Mouse (Mus musculus) megakaryocyte-erythroid progenitor cell, adult 5-6 weeks (primary cell): ENCODE results near the gene Dlg5. TPM values are rescaled to one million over a fixed set of nuclear protein-coding genes. Genes with fewer than 3 reads are reported as not detected.

Experiments used
- ATAC-seq: replicated peaks from 2 replicates; pipeline ENCODE4 v1.8.0; 2016; ENCODE audit warnings: mild to moderate bottlenecking, inconsistent platforms; ENCODE audit not compliant: severe bottlenecking, poor library complexity, low FRiP score, low TSS enrichment
- total RNA-seq, 2 experiments: library from RNA; stranded (forward) in 1 of 2; stranded (reverse) in 1 of 2; fragments of 200-1000, 215-1000 nt in 1 of 2; fragments of >200 nt in 1 of 2; fragmentation: Nextera tagmentation in 1 of 2; gene quantifications; 2 replicates each; pipeline ENCODE4 v1.2.3; 2014 to 2017

The Dlg5 gene
- total RNA-seq, 2 experiments from 2014 or later = 0.46 TPM; not detected in 1

- ATAC-seq = no peak
Measured at GRCm38 (mm10) chr14:24239651-24240050, 6.1 kb downstream of the Dlg5 start.

- no peak for ATAC-seq
Measured at GRCm38 (mm10) chr14:24235954-24236353, 9.8 kb downstream of the Dlg5 start.

- no peak for ATAC-seq
Measured at GRCm38 (mm10) chr14:24234411-24234810, 11.3 kb downstream of the Dlg5 start.

GRCm38 (mm10) chr14:24232641-24233633 lies 12.8 kb downstream of the Dlg5 start:
- ATAC-seq = no peak

GRCm38 (mm10) chr14:24228549-24228948 lies 17.2 kb downstream of the Dlg5 start:
- no peak for ATAC-seq

- ATAC-seq = no peak
Measured at GRCm38 (mm10) chr14:24227015-24227414, 18.7 kb downstream of the Dlg5 start.

GRCm38 (mm10) chr14:24226344-24226743 lies 19.4 kb downstream of the Dlg5 start:
- ATAC-seq = no peak

GRCm38 (mm10) chr14:24222759-24223158 lies 23.0 kb downstream of the Dlg5 start:
- ATAC-seq = no peak

- no peak for ATAC-seq
Measured at GRCm38 (mm10) chr14:24222273-24222672, 23.4 kb downstream of the Dlg5 start.

GRCm38 (mm10) chr14:24217362-24217722 lies 28.4 kb downstream of the Dlg5 start:
- no peak for ATAC-seq

GRCm38 (mm10) chr14:24216678-24217361 lies 28.9 kb downstream of the Dlg5 start:
- ATAC-seq = no peak

GRCm38 (mm10) chr14:24216064-24216463 lies 29.7 kb downstream of the Dlg5 start:
- ATAC-seq = no peak

- ATAC-seq = no peak
Measured at GRCm38 (mm10) chr14:24214436-24214835, 31.3 kb downstream of the Dlg5 start.

- ATAC-seq = no peak
Measured at GRCm38 (mm10) chr14:24213336-24213735, 32.4 kb downstream of the Dlg5 start.

GRCm38 (mm10) chr14:24212861-24213260 lies 32.9 kb downstream of the Dlg5 start:
- ATAC-seq = no peak

- ATAC-seq = no peak
Measured at GRCm38 (mm10) chr14:24207360-24207752, 38.4 kb downstream of the Dlg5 start.

GRCm38 (mm10) chr14:24206736-24207359 lies 38.9 kb downstream of the Dlg5 start:
- no peak for ATAC-seq

GRCm38 (mm10) chr14:24206314-24206713 lies 39.4 kb downstream of the Dlg5 start:
- no peak for ATAC-seq

GRCm38 (mm10) chr14:24205281-24205871 lies 40.3 kb downstream of the Dlg5 start:
- no peak for ATAC-seq

GRCm38 (mm10) chr14:24203210-24203609 lies 42.5 kb downstream of the Dlg5 start:
- no peak for ATAC-seq
